Mouse (Mus musculus): ENCODE results near the gene Plcxd1. TPM values are rescaled to one million over a fixed set of nuclear protein-coding genes. Genes with fewer than 3 reads are reported as not detected.

Plcxd1 gene
- polyA plus RNA-seq, 1 experiment from 2014 or later: 2.5 TPM

DNA sequence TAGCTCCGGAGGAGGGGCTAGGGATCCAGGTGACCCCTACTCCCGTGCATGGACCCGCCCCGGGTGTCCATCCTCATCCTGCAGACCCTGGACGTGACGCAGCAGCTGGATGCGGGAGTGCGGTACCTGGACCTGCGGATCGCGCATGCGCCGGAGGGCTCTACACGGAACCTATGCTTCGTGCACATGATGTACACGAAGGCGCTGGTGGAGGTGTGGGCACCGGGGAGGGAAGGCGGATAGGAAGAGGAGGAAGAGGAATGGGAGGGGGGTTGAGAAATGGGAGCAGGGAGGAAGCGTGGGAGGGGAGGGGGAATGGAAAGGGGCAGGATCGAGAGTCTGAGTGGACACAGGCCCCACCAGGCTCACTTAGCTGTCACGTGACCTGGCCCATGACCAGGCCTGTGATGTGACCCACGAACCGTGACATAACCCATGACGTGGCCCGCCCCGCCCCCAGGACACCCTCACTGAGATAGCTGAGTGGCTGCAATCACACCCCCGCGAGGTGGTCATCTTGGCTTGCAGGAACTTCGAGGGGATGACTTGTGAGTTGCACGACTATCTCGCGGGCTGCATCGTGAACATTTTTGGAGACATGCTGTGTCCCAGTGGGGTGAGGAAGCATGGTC, 2.1 kb downstream of the Plcxd1 start:
- H3K27me3 ChIP-seq: peaks cover 6% of the 10 kb centered on the region
- ATAC-seq (ENCODE audit: low FRiP score): peak; percentile 47
- H3K9ac ChIP-seq: peak overlapping the region; percentile 61
- H3K27ac ChIP-seq: no peak overlapping the region
- H3K36me3 ChIP-seq: peaks cover 44% of the 10 kb centered on the region
- no peaks in the 10 kb centered on the region for H3K9me3 ChIP-seq
- H3K4me1 ChIP-seq (replicated peaks): peaks cover 33% of the 10 kb centered on the region
- H3K4me3 ChIP-seq: peak overlapping the region; percentile 37
- H3K4me2 ChIP-seq: peak overlapping the region; percentile 63
- WGBS: 24% methylated on average over 34 of the region's 34 CpGs

DNA sequence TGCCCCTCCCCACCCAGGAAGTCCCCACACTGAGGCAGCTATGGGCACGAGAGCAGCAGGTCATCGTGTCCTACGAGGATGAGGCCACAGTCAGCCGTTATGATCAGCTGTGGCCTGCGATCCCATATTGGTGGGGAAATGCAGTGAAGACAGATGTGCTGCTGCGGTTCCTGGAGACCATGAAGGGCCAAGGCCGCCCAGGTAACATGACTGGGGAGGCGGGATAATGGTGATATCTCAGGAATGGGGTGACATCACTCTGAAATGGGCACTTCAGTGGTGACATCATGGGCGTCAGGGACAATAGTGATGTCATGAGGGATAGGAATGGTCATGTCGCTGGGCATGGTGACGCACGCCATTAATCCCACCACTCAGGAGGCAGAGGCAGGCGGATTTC, 2.7 kb downstream of the Plcxd1 start:
- H3K4me2 ChIP-seq: peak overlapping the region; percentile 63
- no peaks in the 10 kb centered on the region for H3K9me3 ChIP-seq
- no peak for ATAC-seq (ENCODE audit: low FRiP score)
- WGBS: 90% methylated on average over 13 of the region's 13 CpGs
- H3K36me3 ChIP-seq: peaks cover 44% of the 10 kb centered on the region
- peak overlapping the region; percentile 37; the same call in 1 of the 2 replicates for H3K4me3 ChIP-seq
- peaks cover 6% of the 10 kb centered on the region for H3K27me3 ChIP-seq
- H3K9ac ChIP-seq: no peak overlapping the region
- H3K27ac ChIP-seq: no peak overlapping the region
- H3K4me1 ChIP-seq (replicated peaks): peaks cover 36% of the 10 kb centered on the region

GRCm38 (mm10) chr5:110102853-110103625, 3.3 kb downstream of the Plcxd1 start:
- H3K36me3 ChIP-seq: peaks cover 44% of the 10 kb centered on the region
- no peak for ATAC-seq (ENCODE audit: low FRiP score)
- peaks cover 36% of the 10 kb centered on the region for H3K4me1 ChIP-seq (replicated peaks)
- no peak overlapping the region for H3K4me2 ChIP-seq
- WGBS: 97% methylated on average over 19 of the region's 19 CpGs
- H3K4me3 ChIP-seq: no peak overlapping the region
- peaks cover 6% of the 10 kb centered on the region for H3K27me3 ChIP-seq
- H3K9me3 ChIP-seq: no peaks in the 10 kb centered on the region
- H3K27ac ChIP-seq: no peak overlapping the region
- H3K9ac ChIP-seq: no peak overlapping the region

GRCm38 (mm10) chr5:110103901-110104615, 4.3 kb downstream of the Plcxd1 start:
- Histone ChIP-seq H3K27ac (no peak overlapping the region), H3K27me3 (peaks cover 6% of the 10 kb centered on the region; the same call in 1 of the 2 replicates), H3K4me2 (no peak overlapping the region), H3K9ac (no peak overlapping the region), H3K9me3 (no peaks in the 10 kb centered on the region), H3K36me3 (peaks cover 44% of the 10 kb centered on the region), H3K4me1 (replicated peaks) (peaks cover 36% of the 10 kb centered on the region), H3K4me3 (no peak overlapping the region)
- WGBS: 96% methylated on average over 27 of the region's 27 CpGs
- ATAC-seq (ENCODE audit: low FRiP score): no peak

GRCm38 (mm10) chr5:110104616-110105380, 5.0 kb downstream of the Plcxd1 start:
- no peaks in the 10 kb centered on the region for H3K9me3 ChIP-seq
- H3K9ac ChIP-seq: no peak overlapping the region
- H3K36me3 ChIP-seq: peaks cover 44% of the 10 kb centered on the region
- peaks cover 6% of the 10 kb centered on the region; the same call in 1 of the 2 replicates for H3K27me3 ChIP-seq
- H3K4me1 ChIP-seq (replicated peaks): peaks cover 36% of the 10 kb centered on the region
- no peak for ATAC-seq (ENCODE audit: low FRiP score)
- H3K4me3 ChIP-seq: no peak overlapping the region
- no peak overlapping the region for H3K27ac ChIP-seq
- no peak overlapping the region for H3K4me2 ChIP-seq
- 96% methylated on average over 36 of the region's 36 CpGs for WGBS

DNA sequence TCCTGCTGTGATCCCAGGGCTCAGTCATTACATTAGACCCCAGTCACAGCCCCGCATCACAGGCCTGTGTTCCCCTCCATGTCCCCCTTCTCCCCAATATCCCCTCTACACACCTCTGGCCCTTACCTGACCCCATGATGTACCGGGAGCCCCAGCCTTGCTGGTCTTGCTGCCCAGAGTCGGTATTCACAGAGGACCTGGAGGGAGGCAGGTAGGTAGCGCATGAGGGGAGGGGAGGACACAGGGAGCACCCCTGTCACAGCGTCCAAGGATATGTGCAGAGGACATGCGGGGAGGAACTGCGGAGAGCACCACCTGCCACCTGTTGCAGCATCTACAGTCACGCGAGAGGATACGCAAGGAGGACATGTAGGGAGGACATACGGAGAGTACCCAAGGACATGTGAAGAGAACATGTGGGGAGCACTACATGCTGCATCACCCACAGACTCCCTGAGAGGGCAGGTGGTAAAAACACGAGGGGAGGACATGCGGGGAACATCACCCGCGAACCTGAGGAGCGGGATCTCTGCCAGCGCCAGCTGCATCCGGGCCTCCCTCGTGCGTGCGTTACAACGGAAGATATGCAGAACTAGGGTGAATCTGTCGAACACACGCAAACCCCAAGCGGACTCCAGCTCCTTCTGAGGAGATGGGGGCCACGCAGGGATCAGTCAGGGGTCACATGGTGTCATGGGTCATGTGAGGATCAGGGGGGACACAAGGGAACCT, 6.5 kb downstream of the Plcxd1 start:
- no peaks in the 10 kb centered on the region for H3K9me3 ChIP-seq
- peaks cover 44% of the 10 kb centered on the region for H3K36me3 ChIP-seq
- H3K4me1 ChIP-seq (replicated peaks): peaks cover 31% of the 10 kb centered on the region
- H3K4me2 ChIP-seq: peak overlapping the region; percentile 71
- 95% methylated on average over 26 of the region's 26 CpGs for WGBS
- peak overlapping the region; percentile 74 for H3K4me3 ChIP-seq
- H3K27ac ChIP-seq: no peak overlapping the region
- peak overlapping the region; percentile 84 for H3K9ac ChIP-seq
- H3K27me3 ChIP-seq: peaks cover under 1% of the 10 kb centered on the region; the same call in 1 of the 2 replicates
- ATAC-seq (ENCODE audit: low FRiP score): no peak

DNA sequence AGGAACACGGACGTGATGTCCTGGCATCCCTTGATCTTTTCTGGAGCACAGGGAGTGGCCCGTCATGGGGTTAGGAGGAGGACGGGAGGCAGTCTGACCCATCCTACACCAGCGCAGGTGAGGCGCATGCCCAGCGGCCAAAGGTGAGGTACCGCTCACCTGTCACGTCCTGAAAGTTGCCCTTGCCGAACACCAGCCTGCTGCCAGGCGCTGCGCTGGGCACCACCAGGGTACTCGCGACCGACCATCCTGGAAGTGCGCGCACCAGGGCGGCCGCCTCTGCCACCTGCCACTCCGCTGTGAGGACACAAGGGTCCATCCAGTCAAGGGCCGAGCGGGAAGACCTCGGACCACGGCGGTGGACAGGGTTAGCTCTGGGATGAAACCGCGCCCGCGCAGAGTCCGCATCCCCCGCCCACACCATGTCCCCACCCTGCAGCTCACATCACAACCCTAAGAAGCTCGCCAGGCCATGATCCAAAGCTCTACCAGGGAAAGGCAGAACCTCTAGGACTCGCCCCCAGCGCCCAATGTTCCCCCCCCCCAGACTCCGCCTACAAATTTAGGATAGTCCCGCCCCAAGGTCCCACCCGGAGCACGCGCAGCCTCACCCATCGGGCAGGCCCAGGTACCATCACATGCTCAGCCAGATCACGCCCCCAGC, 7.3 kb downstream of the Plcxd1 start:
- peak overlapping the region; percentile 74 for H3K4me3 ChIP-seq
- no peaks in the 10 kb centered on the region for H3K27me3 ChIP-seq
- peaks cover 50% of the 10 kb centered on the region for H3K36me3 ChIP-seq
- WGBS: 16% methylated on average over 41 of the region's 41 CpGs
- peak overlapping the region; percentile 84 for H3K9ac ChIP-seq
- peak; percentile 19 for ATAC-seq (ENCODE audit: low FRiP score)
- H3K27ac ChIP-seq: peak overlapping the region; percentile 97
- H3K4me2 ChIP-seq: peak overlapping the region; percentile 71
- no peaks in the 10 kb centered on the region for H3K9me3 ChIP-seq
- peaks cover 24% of the 10 kb centered on the region for H3K4me1 ChIP-seq (replicated peaks)

DNA sequence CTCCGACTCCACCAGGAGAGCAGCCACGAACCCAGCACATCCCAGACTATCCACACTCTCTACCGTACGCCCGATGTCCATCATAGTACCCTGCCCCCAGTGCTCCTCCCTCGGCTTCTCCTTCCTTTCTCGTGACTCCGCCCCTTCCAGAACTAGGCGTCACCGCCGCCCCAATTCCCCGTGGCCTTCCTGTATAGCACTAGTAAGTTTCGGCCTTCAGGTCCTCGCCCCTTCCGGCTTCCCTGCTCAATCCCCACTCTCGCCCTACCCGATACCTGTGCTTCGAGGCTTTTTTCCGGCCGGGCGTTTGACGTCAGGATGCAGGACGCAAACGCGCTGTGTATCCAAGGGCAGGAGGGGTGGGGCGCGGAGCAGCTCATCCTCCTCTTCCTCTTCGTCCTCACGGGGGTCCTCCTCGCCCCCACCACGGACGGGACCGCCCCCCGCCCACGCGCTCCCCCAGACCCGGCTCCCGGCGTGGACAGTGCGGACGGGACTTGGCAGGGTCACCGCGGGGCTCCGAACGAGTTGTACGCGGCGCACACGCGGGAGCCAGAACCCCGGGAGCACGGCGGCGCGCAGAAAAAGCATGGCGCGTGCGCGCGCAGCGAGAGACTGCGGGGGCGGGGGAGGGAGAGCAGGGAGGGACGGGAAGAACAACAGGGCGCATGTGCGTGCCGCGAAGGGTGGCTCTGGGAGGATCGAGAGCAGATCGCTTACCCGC, 8.0 kb downstream of the Plcxd1 start, which contains the start of gene Gtpbp6:
TSS of gene Gtpbp6 (minus strand) at position 617 of the 724 bp plus-strand sequence.
- H3K27ac ChIP-seq: peak within 1 kb of the TSS; percentile 97

DNA sequence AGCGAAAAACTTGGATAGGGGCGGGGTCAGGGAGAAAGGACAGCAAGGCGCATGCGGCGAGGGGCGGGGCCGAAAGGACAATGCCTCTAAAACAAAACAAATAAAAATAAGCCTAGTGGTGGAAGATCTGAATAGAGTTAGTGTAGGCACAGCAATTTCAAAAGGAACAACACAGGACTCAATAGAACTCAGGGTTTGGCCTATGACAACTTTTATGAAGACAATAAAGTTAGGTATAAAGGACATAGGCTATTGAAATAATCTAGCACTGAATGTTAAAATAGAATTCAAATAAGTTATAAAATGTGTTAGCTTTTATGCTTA, 8.5 kb downstream of the Plcxd1 start:
- peaks cover 48% of the 10 kb centered on the region for H3K36me3 ChIP-seq
- no peaks in the 10 kb centered on the region for H3K27me3 ChIP-seq
- H3K4me2 ChIP-seq: peak overlapping the region; percentile 71
- 0% methylated on average over 7 of the region's 7 CpGs for WGBS
- H3K4me1 ChIP-seq (replicated peaks): peaks cover 23% of the 10 kb centered on the region
- H3K9ac ChIP-seq: no peak overlapping the region
- H3K4me3 ChIP-seq: peak overlapping the region; percentile 74
- H3K27ac ChIP-seq: peak overlapping the region; percentile 97
- no peak for ATAC-seq (ENCODE audit: low FRiP score)
- no peaks in the 10 kb centered on the region for H3K9me3 ChIP-seq

More for the DNA sequence above, 8.0 kb downstream of the Plcxd1 start, which contains the start of gene Gtpbp6:
- peak within 1 kb of the TSS; percentile 84 for H3K9ac ChIP-seq
- under 1% methylated on average over 66 of the region's 71 CpGs for WGBS
- ATAC-seq (ENCODE audit: low FRiP score): peak; percentile 80
- H3K9me3 ChIP-seq: no peaks in the 10 kb centered on the region
- H3K27me3 ChIP-seq: no peaks in the 10 kb centered on the region
- H3K4me3 ChIP-seq: peak within 1 kb of the TSS; percentile 74
- peak within 1 kb of the TSS; percentile 71 for H3K4me2 ChIP-seq
- peaks cover 23% of the 10 kb centered on the region for H3K4me1 ChIP-seq (replicated peaks)
- H3K36me3 ChIP-seq: peaks cover 48% of the 10 kb centered on the region

- H3K4me1 ChIP-seq (replicated peaks): peaks cover 23% of the 10 kb centered on the region
- peaks cover 45% of the 10 kb centered on the region for H3K36me3 ChIP-seq
- peak within 1 kb of the TSS; percentile 65 for H3K4me3 ChIP-seq
- WGBS: under 1% methylated on average over 12 of the region's 12 CpGs
- H3K4me2 ChIP-seq: peak within 1 kb of the TSS; percentile 75
- peak within 1 kb of the TSS; percentile 91 for H3K27ac ChIP-seq
- H3K9ac ChIP-seq: peak within 1 kb of the TSS; percentile 85
- no peaks in the 10 kb centered on the region for H3K9me3 ChIP-seq
- no peaks in the 10 kb centered on the region for H3K27me3 ChIP-seq
- peak; percentile 76 for ATAC-seq (ENCODE audit: low FRiP score)
Observed at GRCm38 (mm10) chr5:110109991-110110441, 10.2 kb downstream of the Plcxd1 start, which contains the start of gene Zfp605. Gene Zfp605, plus strand, starts transcription at chr5:110110092.

Measured in hindbrain, embryonic 13.5 days (tissue).